Mouse (Mus musculus): ENCODE results near the gene Pgam2. TPM values are rescaled to one million over a fixed set of nuclear protein-coding genes. Genes with fewer than 3 reads are reported as not detected.
A peak's percentile ranks its signal among the peaks of the same experiment; 100 is the strongest.

Gene Pgam2
- polyA plus RNA-seq, 1 experiment: 2.2 TPM

- Histone ChIP-seq H3K4me3 (ENCODE audit: low read depth, low read length) (no peak overlapping the region), H3K9me3 (replicated peaks; ENCODE audit: control insufficient read depth, insufficient read depth, low read length, poor library complexity, severe bottlenecking) (no peaks in the 10 kb centered on the region), H3K9ac (ENCODE audit: low read depth, poor library complexity, severe bottlenecking) (no peak overlapping the region), H3K27me3 (ENCODE audit: control insufficient read depth, insufficient read depth, low read length, poor library complexity, severe bottlenecking) (no peaks in the 10 kb centered on the region), H3K27ac (ENCODE audit: insufficient read depth, low read length) (no peak overlapping the region), H3K4me1 (ENCODE audit: control insufficient read depth, insufficient read depth, low read length) (peaks cover 9% of the 10 kb centered on the region), H3K36me3 (ENCODE audit: control insufficient read depth, insufficient read depth, low read length, poor library complexity, severe bottlenecking) (peaks cover 11% of the 10 kb centered on the region)
- TF ChIP-seq POLR2A (IDR thresholded peaks at IDR 0.05; ENCODE audit: insufficient read depth, low read length) (no peak), EP300 (IDR thresholded peaks at IDR 0.05; ENCODE audit: insufficient read depth, low read depth, low read length) (no peak), CTCF (IDR thresholded peaks at IDR 0.05; ENCODE audit: low read depth, low read length) (no peak)
Measured at GRCm38 (mm10) chr11:5804174-5804573, 641 bp upstream of the Pgam2 start.

- Histone ChIP-seq H3K27me3 (ENCODE audit: control insufficient read depth, insufficient read depth, low read length, poor library complexity, severe bottlenecking) (no peaks in the 10 kb centered on the region), H3K36me3 (ENCODE audit: control insufficient read depth, insufficient read depth, low read length, poor library complexity, severe bottlenecking) (peaks cover 14% of the 10 kb centered on the region), H3K9me3 (replicated peaks; ENCODE audit: control insufficient read depth, insufficient read depth, low read length, poor library complexity, severe bottlenecking) (no peaks in the 10 kb centered on the region), H3K9ac (ENCODE audit: low read depth, poor library complexity, severe bottlenecking) (no peak overlapping the region), H3K27ac (ENCODE audit: insufficient read depth, low read length) (no peak overlapping the region), H3K4me1 (ENCODE audit: control insufficient read depth, insufficient read depth, low read length) (peaks cover 9% of the 10 kb centered on the region), H3K4me3 (ENCODE audit: low read depth, low read length) (no peak overlapping the region)
- TF ChIP-seq CTCF (IDR thresholded peaks at IDR 0.05; ENCODE audit: low read depth, low read length) (no peak), EP300 (IDR thresholded peaks at IDR 0.05; ENCODE audit: insufficient read depth, low read depth, low read length) (no peak), POLR2A (IDR thresholded peaks at IDR 0.05; ENCODE audit: insufficient read depth, low read length) (no peak)
Measured at GRCm38 (mm10) chr11:5802457-5803217, 896 bp downstream of the Pgam2 start.

- Histone ChIP-seq H3K27me3 (ENCODE audit: control insufficient read depth, insufficient read depth, low read length, poor library complexity, severe bottlenecking) (no peaks in the 10 kb centered on the region), H3K4me1 (ENCODE audit: control insufficient read depth, insufficient read depth, low read length) (peaks cover 11% of the 10 kb centered on the region), H3K27ac (ENCODE audit: insufficient read depth, low read length) (no peak overlapping the region), H3K9ac (ENCODE audit: low read depth, poor library complexity, severe bottlenecking) (no peak overlapping the region), H3K9me3 (replicated peaks; ENCODE audit: control insufficient read depth, insufficient read depth, low read length, poor library complexity, severe bottlenecking) (no peaks in the 10 kb centered on the region), H3K36me3 (ENCODE audit: control insufficient read depth, insufficient read depth, low read length, poor library complexity, severe bottlenecking) (peaks cover 14% of the 10 kb centered on the region), H3K4me3 (ENCODE audit: low read depth, low read length) (no peak overlapping the region)
- TF ChIP-seq EP300 (IDR thresholded peaks at IDR 0.05; ENCODE audit: insufficient read depth, low read depth, low read length) (peak; percentile 40; the same call in 1 of the 2 replicates), POLR2A (IDR thresholded peaks at IDR 0.05; ENCODE audit: insufficient read depth, low read length) (no peak)
Measured at GRCm38 (mm10) chr11:5802005-5802404, 1.5 kb downstream of the Pgam2 start.

GRCm38 (mm10) chr11:5801511-5801910, 2.0 kb downstream of the Pgam2 start:
- Histone ChIP-seq H3K9me3 (replicated peaks; ENCODE audit: control insufficient read depth, insufficient read depth, low read length, poor library complexity, severe bottlenecking) (no peaks in the 10 kb centered on the region), H3K36me3 (ENCODE audit: control insufficient read depth, insufficient read depth, low read length, poor library complexity, severe bottlenecking) (peaks cover 14% of the 10 kb centered on the region), H3K27me3 (ENCODE audit: control insufficient read depth, insufficient read depth, low read length, poor library complexity, severe bottlenecking) (no peaks in the 10 kb centered on the region), H3K9ac (ENCODE audit: low read depth, poor library complexity, severe bottlenecking) (no peak overlapping the region), H3K4me1 (ENCODE audit: control insufficient read depth, insufficient read depth, low read length) (peaks cover 11% of the 10 kb centered on the region), H3K4me3 (ENCODE audit: low read depth, low read length) (peak overlapping the region; percentile 2; the same call in 1 of the 2 replicates), H3K27ac (ENCODE audit: insufficient read depth, low read length) (no peak overlapping the region)
- TF ChIP-seq CTCF (IDR thresholded peaks at IDR 0.05; ENCODE audit: low read depth, low read length) (no peak), EP300 (IDR thresholded peaks at IDR 0.05; ENCODE audit: insufficient read depth, low read depth, low read length) (no peak), POLR2A (IDR thresholded peaks at IDR 0.05; ENCODE audit: insufficient read depth, low read length) (no peak)

GRCm38 (mm10) chr11:5799621-5800490, 3.7 kb downstream of the Pgam2 start:
- Histone ChIP-seq H3K27ac (ENCODE audit: insufficient read depth, low read length) (no peak overlapping the region), H3K4me3 (ENCODE audit: low read depth, low read length) (no peak overlapping the region), H3K4me1 (ENCODE audit: control insufficient read depth, insufficient read depth, low read length) (peaks cover 11% of the 10 kb centered on the region), H3K27me3 (ENCODE audit: control insufficient read depth, insufficient read depth, low read length, poor library complexity, severe bottlenecking) (no peaks in the 10 kb centered on the region), H3K9ac (ENCODE audit: low read depth, poor library complexity, severe bottlenecking) (no peak overlapping the region), H3K36me3 (ENCODE audit: control insufficient read depth, insufficient read depth, low read length, poor library complexity, severe bottlenecking) (peaks cover 17% of the 10 kb centered on the region), H3K9me3 (replicated peaks; ENCODE audit: control insufficient read depth, insufficient read depth, low read length, poor library complexity, severe bottlenecking) (no peaks in the 10 kb centered on the region)
- TF ChIP-seq POLR2A (IDR thresholded peaks at IDR 0.05; ENCODE audit: insufficient read depth, low read length): no peak
- TF ChIP-seq CTCF (IDR thresholded peaks at IDR 0.05; ENCODE audit: low read depth, low read length): no peak
- TF ChIP-seq EP300 (IDR thresholded peaks at IDR 0.05; ENCODE audit: insufficient read depth, low read depth, low read length): no peak

Data from ES-Bruce4 (cell line).